Mouse (Mus musculus) stomach, postnatal 0 days (tissue): ENCODE data around the gene Srpk1. TPM values are rescaled to one million over a fixed set of nuclear protein-coding genes. Genes with fewer than 3 reads are reported as not detected.

Experiments
- ATAC-seq: fragments of 200-750 bp; cut with Nextera tagmentation; 2 replicates; pipeline ENCODE4 v1.8.0; 2017; ENCODE audit not compliant: low FRiP score, low TSS enrichment
- DNase-seq: peaks from one replicate; pipeline ENCODE4 v3.0.0-alpha.2; 2016; ENCODE audit warnings: low spot score
- H3K27ac ChIP-seq: fragments of 300-500 bp; sonication (generic); replicated peaks from 2 replicates; pipeline ENCODE4 v1.5.1; 2014; ENCODE audit warnings: mild to moderate bottlenecking, control low read depth
- H3K27me3 ChIP-seq: fragments of 300-500 bp; sonication (generic); 2 replicates; pipeline ENCODE4 v1.6.1; 2014; ENCODE audit warnings: low read length; ENCODE audit not compliant: control insufficient read depth, insufficient read depth
- H3K36me3 ChIP-seq: fragments of 300-500 bp; sonication (generic); 2 replicates; pipeline ENCODE4 v1.6.1; 2014; ENCODE audit warnings: low read length, mixed read lengths; ENCODE audit not compliant: control insufficient read depth, insufficient read depth
- H3K4me1 ChIP-seq: fragments of 300-500 bp; sonication (generic); replicated peaks from 2 replicates; pipeline ENCODE4 v1.6.1; 2014; ENCODE audit warnings: antibody characterized with exemption; ENCODE audit not compliant: control insufficient read depth, insufficient read depth
- H3K4me2 ChIP-seq: fragments of 300-500 bp; sonication (generic); replicated peaks from 2 replicates; pipeline ENCODE4 v1.6.1; 2014; ENCODE audit warnings: low read depth, mild to moderate bottlenecking, control low read depth, moderate library complexity
- H3K4me3 ChIP-seq: fragments of 300-500 bp; sonication (generic); 2 replicates; pipeline ENCODE4 v1.5.1; 2014; ENCODE audit warnings: low read depth, low read length, control low read depth
- H3K9ac ChIP-seq: fragments of 300-500 bp; sonication (generic); 2 replicates; pipeline ENCODE4 v1.6.1; 2014; ENCODE audit warnings: mild to moderate bottlenecking, low read length, control low read depth, mixed read lengths
- H3K9me3 ChIP-seq: fragments of 300-500 bp; sonication (generic); 2 replicates; pipeline ENCODE4 v1.6.1; 2016; ENCODE audit warnings: low read length; ENCODE audit not compliant: control insufficient read depth
- CTCF ChIP-seq: IDR thresholded peaks from 2 replicates; pipeline ENCODE4 v1.5.1; 2016; ENCODE audit warnings: antibody characterized with exemption, low read depth, mild to moderate bottlenecking, moderate library complexity
- EP300 ChIP-seq: optimal IDR thresholded peaks from 2 replicates; pipeline ENCODE3; 2016; ENCODE audit warnings: antibody characterized with exemption
- WGBS: fragments of 180-500 bp; shearing (Covaris S2); extraction: QIAGEN DNeasy Blood & Tissue Kit; methylation state at CpG from one replicate; pipeline ENCODE4 v1.1.7; 2014; 5-methylcytosine and 5-hydroxymethylcytosine counted together
- polyA plus RNA-seq: library from polyadenylated mRNA; unstranded; fragments of >200 nt; fragmentation: Nextera tagmentation; extraction: Ambion mirVana; gene quantifications from 2 replicates; pipeline ENCODE4 v1.2.1, GENCODE M21; 2015

Srpk1 gene
- polyA plus RNA-seq, 1 experiment from 2014 or later: 103 TPM

- WGBS: 80% methylated on average over 6 of the region's 6 CpGs
- Histone ChIP-seq H3K9ac (no peak overlapping the region), H3K27me3 (no peaks in the 10 kb centered on the region), H3K4me2 (no peak overlapping the region), H3K36me3 (no peaks in the 10 kb centered on the region), H3K9me3 (no peaks in the 10 kb centered on the region), H3K4me3 (no peak overlapping the region), H3K4me1 (no peaks in the 10 kb centered on the region), H3K27ac (no peak overlapping the region)
- TF ChIP-seq EP300 (no peak), CTCF (no peak)
- ATAC-seq: no peak
- DNase-seq: no peak
Measured at GRCm38 (mm10) chr17:28572941-28573340, 49.6 kb downstream of the Srpk1 start.

GRCm38 (mm10) chr17:28572521-28572920 is 50.0 kb downstream of the Srpk1 start:
- DNase-seq (no peak), ATAC-seq (no peak)
- WGBS: 76% methylated on average over 7 of the region's 7 CpGs
- no peak overlapping the region for H3K4me2 ChIP-seq
- no peak overlapping the region for H3K27ac ChIP-seq
- no peaks in the 10 kb centered on the region for H3K9me3 ChIP-seq
- no peak for TF ChIP-seq EP300
- TF ChIP-seq CTCF: no peak
- no peak overlapping the region for H3K4me3 ChIP-seq
- no peak overlapping the region for H3K9ac ChIP-seq
- no peaks in the 10 kb centered on the region for H3K36me3 ChIP-seq
- H3K4me1 ChIP-seq: no peaks in the 10 kb centered on the region
- H3K27me3 ChIP-seq: no peaks in the 10 kb centered on the region

- ATAC-seq: no peak
Measured at GRCm38 (mm10) chr17:28571868-28572267, 50.6 kb downstream of the Srpk1 start.

GRCm38 (mm10) chr17:28567541-28567940 is 55.0 kb downstream of the Srpk1 start:
- no peaks in the 10 kb centered on the region for H3K4me1 ChIP-seq
- TF ChIP-seq CTCF (no peak), EP300 (no peak)
- DNase-seq (no peak), ATAC-seq (no peak)
- no peaks in the 10 kb centered on the region for H3K9me3 ChIP-seq
- H3K27ac ChIP-seq: no peak overlapping the region
- no peaks in the 10 kb centered on the region for H3K36me3 ChIP-seq
- H3K4me3 ChIP-seq: no peak overlapping the region
- no peak overlapping the region for H3K9ac ChIP-seq
- no peak overlapping the region for H3K4me2 ChIP-seq
- WGBS: 30% methylated on average over 3 of the region's 3 CpGs
- no peaks in the 10 kb centered on the region for H3K27me3 ChIP-seq

More at GRCm38 (mm10) chr17:28571868-28572267, 50.6 kb downstream of the Srpk1 start:
- no peak for DNase-seq
- Histone ChIP-seq H3K9me3 (no peaks in the 10 kb centered on the region), H3K27me3 (no peaks in the 10 kb centered on the region), H3K27ac (no peak overlapping the region), H3K4me1 (no peaks in the 10 kb centered on the region), H3K4me3 (no peak overlapping the region), H3K36me3 (no peaks in the 10 kb centered on the region), H3K4me2 (no peak overlapping the region), H3K9ac (no peak overlapping the region)
- WGBS: 65% methylated on average over 3 of the region's 3 CpGs
- no peak for TF ChIP-seq EP300
- TF ChIP-seq CTCF: no peak

- H3K4me1 ChIP-seq: no peaks in the 10 kb centered on the region
- H3K9ac ChIP-seq: no peak overlapping the region
- ATAC-seq: no peak
- no peaks in the 10 kb centered on the region for H3K27me3 ChIP-seq
- no peak overlapping the region for H3K4me2 ChIP-seq
- TF ChIP-seq EP300: no peak
- TF ChIP-seq CTCF: no peak
- no peaks in the 10 kb centered on the region for H3K36me3 ChIP-seq
- no peaks in the 10 kb centered on the region for H3K9me3 ChIP-seq
- H3K27ac ChIP-seq: no peak overlapping the region
- no peak for DNase-seq
- H3K4me3 ChIP-seq: no peak overlapping the region
Measured at GRCm38 (mm10) chr17:28565181-28565580, 57.3 kb downstream of the Srpk1 start.

GRCm38 (mm10) chr17:28561613-28562012 is 60.9 kb downstream of the Srpk1 start:
- Histone ChIP-seq H3K27ac (peak overlapping the region; percentile 45), H3K4me1 (no peaks in the 10 kb centered on the region; the same call in 1 of the 2 replicates), H3K4me2 (no peak overlapping the region), H3K4me3 (no peak overlapping the region), H3K36me3 (no peaks in the 10 kb centered on the region), H3K27me3 (no peaks in the 10 kb centered on the region), H3K9ac (no peak overlapping the region), H3K9me3 (no peaks in the 10 kb centered on the region)
- WGBS: 37% methylated on average over 7 of the region's 7 CpGs
- ATAC-seq: peak; percentile 69
- DNase-seq: peak; percentile 75
- TF ChIP-seq EP300: no peak
- no peak for TF ChIP-seq CTCF
